Mouse (Mus musculus) hindbrain, embryonic 11.5 days (tissue): ENCODE data around the gene Hoxc12. TPM values are rescaled to one million over a fixed set of nuclear protein-coding genes. Genes with fewer than 3 reads are reported as not detected.

ENCODE experiments used
- polyA plus RNA-seq: library from polyadenylated mRNA; unstranded; fragments of >200 nt; fragmentation: Nextera tagmentation; extraction: Ambion mirVana; gene quantifications from 2 replicates; pipeline ENCODE4 v1.2.1, GENCODE M21; 2014

Hoxc12 gene
- polyA plus RNA-seq, 1 experiment from 2014 or later = not detected

Other genes starting within 250 kb of the Hoxc12 start
- gene Calcoco1, start 214.6 kb upstream of the Hoxc12 start, polyA plus RNA-seq = 26.2 and 30.1 TPM in 2 replicates
- gene Hoxc13, start 15.7 kb upstream of the Hoxc12 start, polyA plus RNA-seq = 0.11 and 0.48 TPM in 2 replicates
- gene Hoxc11, start 17.7 kb downstream of the Hoxc12 start, polyA plus RNA-seq = not detected in 2 replicates
- not detected in 2 replicates for gene Hoxc10, start 30.0 kb downstream of the Hoxc12 start, polyA plus RNA-seq
- gene Hoxc5, start 30.7 kb downstream of the Hoxc12 start, polyA plus RNA-seq = 21.0 and 21.6 TPM in 2 replicates
- gene Hoxc9, start 39.7 kb downstream of the Hoxc12 start, polyA plus RNA-seq = not detected in 2 replicates
- gene Hoxc8, start 53.9 kb downstream of the Hoxc12 start, polyA plus RNA-seq = not detected in 2 replicates
- gene Hoxc6, start 61.5 kb downstream of the Hoxc12 start, polyA plus RNA-seq = 0.45 and 5.4 TPM in 2 replicates
- 37.3 and 37.8 TPM in 2 replicates for gene Hoxc4, start 82.2 kb downstream of the Hoxc12 start, polyA plus RNA-seq
- 23.9 and 35.8 TPM in 2 replicates for gene Smug1, start 230.3 kb downstream of the Hoxc12 start, polyA plus RNA-seq